ENCODE assay signal across 30 mouse cellular contexts in genomic region chr3:153618976-153619375, GRCm38 (mm10).
DNase-seq lines count a peak whose midpoint lies in the region; ATAC-seq and TF ChIP-seq lines count a peak whose summit lies in the region.
"Had no signal": no experiment of that assay in that cellular context is flagged by ENCODE, and none has a peak within 500 bp of the region (broad histone marks: within the 10 kb centered on the region; RNA-seq: fewer than 3 reads in every experiment).

No protein-coding gene starts in this region.

- TF ChIP-seq POLR2A in kidney, adult 2 months (IDR thresholded peaks at IDR 0.05; ENCODE audit: low read depth, low read length) = peak; percentile 24
- no peak for TF ChIP-seq POLR2A in cerebellum, adult 2 months (IDR thresholded peaks at IDR 0.05; ENCODE audit: borderline replicate concordance, insufficient read depth, low read length)

- no peak overlapping the region for H3K9ac ChIP-seq in kidney, embryonic 16.5 days (replicated peaks; ENCODE audit: low read length)
- H3K9ac ChIP-seq in intestine, embryonic 16.5 days (ENCODE audit: low read depth, low read length) = no peak overlapping the region
- no peak overlapping the region for H3K9ac ChIP-seq in kidney, embryonic 15.5 days
- no peak overlapping the region for H3K9ac ChIP-seq in liver, embryonic 14.5 days (replicated peaks)
- no peak overlapping the region for H3K9ac ChIP-seq in heart, embryonic 12.5 days
- H3K9ac ChIP-seq: hindbrain, embryonic 12.5 days; limb, embryonic 12.5 days; liver, embryonic 15.5 days; neural tube, embryonic 12.5 days had no signal

- peak; percentile 91 for DNase-seq in kidney, adult 2 months
- no peak for DNase-seq in liver, embryonic 14.5 days (ENCODE audit: low read depth in 3 of 3, low spot score in 3 of 3)
- DNase-seq in cerebellum, adult 2 months = no peak
- DNase-seq: adrenal gland, postnatal 25 days; cerebellum, adult 11-12 months; cerebellum, postnatal 14 days; gastrocnemius, postnatal 14 days; heart, postnatal 36 days; layer of hippocampus, adult 9-11 months; lung, postnatal 36 days; right cerebral cortex, adult 18-20 months; right cerebral cortex, postnatal 4 days; thymus, adult 2 months; thymus, postnatal 36 days had no signal

- peak overlapping the region; percentile 45 for H3K27ac ChIP-seq in kidney, adult 2 months (ENCODE audit: insufficient read depth, low read depth, low read length)
- H3K27ac ChIP-seq in kidney, embryonic 16.5 days (ENCODE audit: low read length) = no peak overlapping the region
- no peak overlapping the region for H3K27ac ChIP-seq in intestine, embryonic 16.5 days (ENCODE audit: low read length)
- H3K27ac ChIP-seq in kidney, embryonic 15.5 days = no peak overlapping the region
- H3K27ac ChIP-seq in liver, embryonic 14.5 days = no peak overlapping the region
- no peak overlapping the region for H3K27ac ChIP-seq in cerebellum, adult 2 months (ENCODE audit: insufficient read depth, low read length)
- H3K27ac ChIP-seq in heart, embryonic 12.5 days (ENCODE audit: poor library complexity, severe bottlenecking) = no peak overlapping the region
- H3K27ac ChIP-seq: heart, embryonic 10.5 days; hindbrain, embryonic 12.5 days; hindbrain, postnatal 0 days; limb, embryonic 12.5 days; liver, embryonic 15.5 days; neural tube, embryonic 12.5 days had no signal

- no peak for ATAC-seq in kidney, embryonic 16.5 days (ENCODE audit: low FRiP score, low TSS enrichment)
- ATAC-seq in intestine, embryonic 16.5 days = peak; percentile 87
- ATAC-seq in kidney, embryonic 15.5 days (replicated peaks; ENCODE audit: low FRiP score) = 0 out of 2 replicates have a peak, but pooled peaks have one; percentile 7
- peak; percentile 30; the same call in 1 of the 2 replicates for ATAC-seq in liver, embryonic 14.5 days (ENCODE audit: insufficient read depth)
- no peak for ATAC-seq in inflammation-experienced regulatory T-cells, adult 6 months
- no peak for ATAC-seq in heart, embryonic 12.5 days (ENCODE audit: insufficient number of reproducible peaks, low FRiP score)
- ATAC-seq: CD4-positive, CD25-positive, alpha-beta regulatory T cell, adult 4 months; forebrain, embryonic 14.5 days; hindbrain, postnatal 0 days; midbrain, embryonic 16.5 days had no signal

- TF ChIP-seq CTCF in kidney, adult 2 months (conservative IDR thresholded peaks at IDR 0.05; ENCODE audit: insufficient read depth, insufficient read length, low read depth, low read length) = no peak
- no peak for TF ChIP-seq CTCF in liver, embryonic 14.5 days (IDR thresholded peaks at IDR 0.05; ENCODE audit: low read depth)
- TF ChIP-seq CTCF in cerebellum, adult 2 months (IDR thresholded peaks at IDR 0.05; ENCODE audit: borderline replicate concordance, insufficient read depth, low read depth, low read length) = no peak

- H3K4me1 ChIP-seq in kidney, adult 2 months (ENCODE audit: control insufficient read depth, insufficient read depth, low read length) = peaks cover 8% of the 10 kb centered on the region; the same call in 1 of the 2 replicates
- peaks cover 33% of the 10 kb centered on the region for H3K4me1 ChIP-seq in kidney, embryonic 16.5 days (ENCODE audit: insufficient read depth, low read length)
- H3K4me1 ChIP-seq in intestine, embryonic 16.5 days (ENCODE audit: control insufficient read depth, insufficient read depth, low read length) = no peaks in the 10 kb centered on the region; the same call in 1 of the 2 replicates
- H3K4me1 ChIP-seq in kidney, embryonic 15.5 days = peaks cover 29% of the 10 kb centered on the region
- peaks cover 0 to 8% of the 10 kb centered on the region in 2 experiments; a peak in 2 of 4 replicates for H3K4me1 ChIP-seq in liver, embryonic 14.5 days (replicated peaks; ENCODE audit: control insufficient read depth in 2 of 2, insufficient read depth in 2 of 2, low read length in 1 of 2)
- peaks cover 9% of the 10 kb centered on the region for H3K4me1 ChIP-seq in cerebellum, adult 2 months (ENCODE audit: control insufficient read depth, insufficient read depth, low read length)
- peaks cover 33% of the 10 kb centered on the region for H3K4me1 ChIP-seq in heart, embryonic 12.5 days (replicated peaks)

- no peaks in the 10 kb centered on the region for H3K36me3 ChIP-seq in kidney, adult 2 months (ENCODE audit: control insufficient read depth, insufficient read depth, low read length)
- H3K36me3 ChIP-seq in kidney, embryonic 16.5 days (ENCODE audit: insufficient read depth, low read length) = peaks cover 4% of the 10 kb centered on the region; the same call in 1 of the 2 replicates
- no peaks in the 10 kb centered on the region for H3K36me3 ChIP-seq in intestine, embryonic 16.5 days (ENCODE audit: control insufficient read depth, insufficient read depth, low read length)
- H3K36me3 ChIP-seq in kidney, embryonic 15.5 days = peaks cover 3% of the 10 kb centered on the region; the same call in 1 of the 2 replicates
- no peaks in the 10 kb centered on the region for H3K36me3 ChIP-seq in liver, embryonic 14.5 days (replicated peaks; ENCODE audit: control insufficient read depth, insufficient read depth, low read depth)
- H3K36me3 ChIP-seq in heart, embryonic 12.5 days = 0 out of 2 replicates have a peak, but pooled peaks cover 6% of the 10 kb centered on the region
- H3K36me3 ChIP-seq: hindbrain, embryonic 12.5 days; limb, embryonic 12.5 days; liver, embryonic 15.5 days had no signal

- H3K27me3 ChIP-seq in kidney, adult 2 months (replicated peaks; ENCODE audit: control insufficient read depth, insufficient read depth, low read length) = no peaks in the 10 kb centered on the region
- no peaks in the 10 kb centered on the region for H3K27me3 ChIP-seq in kidney, embryonic 16.5 days (ENCODE audit: insufficient read depth, low read length)
- no peaks in the 10 kb centered on the region for H3K27me3 ChIP-seq in intestine, embryonic 16.5 days (replicated peaks; ENCODE audit: control insufficient read depth, insufficient read depth, low read length)
- no peaks in the 10 kb centered on the region for H3K27me3 ChIP-seq in kidney, embryonic 15.5 days
- H3K27me3 ChIP-seq in liver, embryonic 14.5 days (ENCODE audit: control insufficient read depth, insufficient read depth, low read length) = no peaks in the 10 kb centered on the region
- no peaks in the 10 kb centered on the region for H3K27me3 ChIP-seq in cerebellum, adult 2 months (ENCODE audit: control insufficient read depth, insufficient read depth, low read length)
- H3K27me3 ChIP-seq in heart, embryonic 12.5 days (replicated peaks) = no peaks in the 10 kb centered on the region
- H3K27me3 ChIP-seq: hindbrain, embryonic 12.5 days; limb, embryonic 12.5 days; liver, embryonic 15.5 days; neural tube, embryonic 12.5 days had no signal

- no peak overlapping the region for H3K4me2 ChIP-seq in kidney, embryonic 16.5 days (replicated peaks; ENCODE audit: low read depth, low read length)
- no peak overlapping the region for H3K4me2 ChIP-seq in intestine, embryonic 16.5 days (ENCODE audit: low read depth, low read length)
- H3K4me2 ChIP-seq in kidney, embryonic 15.5 days = no peak overlapping the region
- no peak overlapping the region for H3K4me2 ChIP-seq in liver, embryonic 14.5 days (ENCODE audit: low read depth)
- H3K4me2 ChIP-seq in heart, embryonic 12.5 days = no peak overlapping the region
- H3K4me2 ChIP-seq: hindbrain, embryonic 12.5 days; limb, embryonic 12.5 days; liver, embryonic 15.5 days; midbrain, embryonic 11.5 days; neural tube, embryonic 12.5 days had no signal

- WGBS in kidney, adult 2 months = 69% methylated on average over 7 of the region's 7 CpGs
- WGBS in kidney, embryonic 16.5 days = 79% methylated on average over 7 of the region's 7 CpGs
- whole genome bisulfite sequencing in intestine, embryonic 16.5 days = 84% methylated on average over 7 of the region's 7 CpGs
- 82% methylated on average over 7 of the region's 7 CpGs for WGBS in kidney, embryonic 15.5 days
- 72% methylated on average over 7 of the region's 7 CpGs for WGBS in liver, embryonic 14.5 days (ENCODE audit: insufficient replicate concordance)
- 94% methylated on average over 7 of the region's 7 CpGs for WGBS in cerebellum, adult 2 months
- WGBS in heart, embryonic 12.5 days = 86% methylated on average over 7 of the region's 7 CpGs

- TF ChIP-seq EP300 in liver, embryonic 14.5 days (IDR thresholded peaks at IDR 0.05; ENCODE audit: low read depth) = no peak

- H3K4me3 ChIP-seq in kidney, adult 2 months (ENCODE audit: insufficient read depth, low read depth, low read length) = no peak overlapping the region
- H3K4me3 ChIP-seq in kidney, embryonic 16.5 days (ENCODE audit: low read length) = no peak overlapping the region
- H3K4me3 ChIP-seq in intestine, embryonic 16.5 days (ENCODE audit: low read length) = no peak overlapping the region
- no peak overlapping the region for H3K4me3 ChIP-seq in kidney, embryonic 15.5 days (replicated peaks)
- H3K4me3 ChIP-seq in liver, embryonic 14.5 days (ENCODE audit: insufficient read depth in 1 of 2, low read depth in 2 of 2, low read length in 2 of 2) = no peak overlapping the region
- no peak overlapping the region for H3K4me3 ChIP-seq in cerebellum, adult 2 months (replicated peaks; ENCODE audit: insufficient read depth, low read depth, low read length)
- no peak overlapping the region for H3K4me3 ChIP-seq in heart, embryonic 12.5 days
- H3K4me3 ChIP-seq: heart, embryonic 10.5 days; hindbrain, embryonic 12.5 days; limb, embryonic 12.5 days; liver, embryonic 15.5 days; myocyte; neural tube, embryonic 12.5 days had no signal

- H3K9me3 ChIP-seq in kidney, embryonic 16.5 days (ENCODE audit: low read length) = no peaks in the 10 kb centered on the region
- H3K9me3 ChIP-seq in intestine, embryonic 16.5 days (ENCODE audit: control insufficient read depth, low read length) = no peaks in the 10 kb centered on the region
- H3K9me3 ChIP-seq in kidney, embryonic 15.5 days (replicated peaks) = no peaks in the 10 kb centered on the region
- no peaks in the 10 kb centered on the region for H3K9me3 ChIP-seq in liver, embryonic 14.5 days (ENCODE audit: control insufficient read depth, low read length)
- no peaks in the 10 kb centered on the region for H3K9me3 ChIP-seq in heart, embryonic 12.5 days (replicated peaks)
- H3K9me3 ChIP-seq: heart, embryonic 10.5 days; hindbrain, embryonic 12.5 days; limb, embryonic 12.5 days; liver, embryonic 15.5 days; neural tube, embryonic 12.5 days had no signal

Comparison
In these comparisons a context has a peak if more than half of its experiments do, and no peak if none do; other contexts are left out.
1. ATAC-seq: peak in intestine, embryonic 16.5 days (single experiment), kidney, embryonic 15.5 days (single experiment) and liver, embryonic 14.5 days (single experiment); none in kidney, embryonic 16.5 days (single experiment), inflammation-experienced regulatory T-cells, adult 6 months (single experiment) and heart, embryonic 12.5 days (single experiment).